Mouse (Mus musculus) adrenal gland (tissue): ENCODE measurements around the gene Olfml2a.
"Not testable (repeated sequence)": the region's sequence is repeated elsewhere in the genome, so short reads cannot be mapped to it uniquely, and the experiment has no call there.

ENCODE experiments used
- intact Hi-C: fragments of 180-260 bp; cut with DNase I; formaldehyde crosslinking; loops from one replicate; pipeline ENCODE4 v1.15.1; 2025

The Olfml2a gene

GRCm38 (mm10) chr2:39008954-39009365 is 77.2 kb downstream of the Olfml2a start:
- intact Hi-C loops = no loop called here

- intact Hi-C loops = not testable (repeated sequence)
Observed at GRCm38 (mm10) chr2:39010144-39010543, 78.4 kb downstream of the Olfml2a start.

- intact Hi-C loops = no loop called here
Observed at GRCm38 (mm10) chr2:39011264-39011663, 79.5 kb downstream of the Olfml2a start.

- intact Hi-C loops = no loop called here
Observed at GRCm38 (mm10) chr2:39011971-39012370, 80.2 kb downstream of the Olfml2a start.

GRCm38 (mm10) chr2:39012768-39013279 is 81.0 kb downstream of the Olfml2a start:
- intact Hi-C loops = no loop called here
